Mouse (Mus musculus): ENCODE measurements at regions not wholly inside any gene's neighbourhood (a gene's known extent, or its start where the extent isn't known, plus 50 kb on each side); places are given as distances from the start of the nearest gene placed in this dataset.

DNA sequence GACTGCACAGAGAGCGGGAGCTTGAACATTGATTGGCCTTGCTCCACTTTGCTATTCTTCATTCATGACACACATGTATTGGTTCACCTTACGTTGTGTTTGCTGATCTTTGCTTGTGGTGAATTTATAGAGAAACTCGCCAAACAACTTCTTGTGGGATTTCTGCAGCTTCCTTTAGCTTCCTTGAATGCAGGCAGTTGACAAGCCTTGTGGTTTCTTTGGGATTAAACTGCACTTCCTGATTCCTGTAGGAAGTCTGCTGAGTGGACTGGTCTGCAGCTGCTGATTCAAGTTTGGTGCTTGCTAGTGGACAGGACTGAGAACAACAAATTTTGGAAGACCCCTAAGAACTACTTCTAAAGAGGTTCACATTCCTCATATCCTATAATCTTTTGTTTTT lies 152.8 kb upstream of the Ndst4 start:
- no peak for TF ChIP-seq ZNF384 (IDR thresholded peaks at IDR 0.05; ENCODE audit: low read depth, low read length)
- TF ChIP-seq POLR2AphosphoS5 (IDR thresholded peaks at IDR 0.05; ENCODE audit: borderline replicate concordance, low read depth, low read length) = no peak
- no peak for TF ChIP-seq E2F4 (IDR thresholded peaks at IDR 0.05; ENCODE audit: borderline replicate concordance, low read depth, low read length)
- TF ChIP-seq ZC3H11A (IDR thresholded peaks at IDR 0.05; ENCODE audit: low read depth, low read length) = no peak
- no peak for TF ChIP-seq USF2 (IDR thresholded peaks at IDR 0.05; ENCODE audit: borderline replicate concordance in 1 of 2, insufficient read depth in 1 of 2, low read depth in 1 of 2, low read length in 2 of 2)
- no peak for TF ChIP-seq POLR2A (IDR thresholded peaks at IDR 0.05; ENCODE audit: control insufficient read depth in 1 of 2, insufficient read depth in 1 of 2, low read depth in 1 of 2, low read length in 2 of 2, poor library complexity in 1 of 2)
- TF ChIP-seq CTCF (IDR thresholded peaks at IDR 0.05 in 2 of 3, conservative IDR thresholded peaks at IDR 0.05 in 1 of 3; ENCODE audit: control insufficient read depth in 1 of 3, insufficient read depth in 1 of 3, low read depth in 2 of 3, low read length in 3 of 3, poor library complexity in 1 of 3, severe bottlenecking in 1 of 3) = no peak
- no peak for TF ChIP-seq CHD2 (IDR thresholded peaks at IDR 0.05; ENCODE audit: low read length)
- TF ChIP-seq MXI1 (IDR thresholded peaks at IDR 0.05; ENCODE audit: low read depth, low read length) = no peak
